22 mouse cellular contexts compared by ENCODE assay signal in the genomic region with DNA sequence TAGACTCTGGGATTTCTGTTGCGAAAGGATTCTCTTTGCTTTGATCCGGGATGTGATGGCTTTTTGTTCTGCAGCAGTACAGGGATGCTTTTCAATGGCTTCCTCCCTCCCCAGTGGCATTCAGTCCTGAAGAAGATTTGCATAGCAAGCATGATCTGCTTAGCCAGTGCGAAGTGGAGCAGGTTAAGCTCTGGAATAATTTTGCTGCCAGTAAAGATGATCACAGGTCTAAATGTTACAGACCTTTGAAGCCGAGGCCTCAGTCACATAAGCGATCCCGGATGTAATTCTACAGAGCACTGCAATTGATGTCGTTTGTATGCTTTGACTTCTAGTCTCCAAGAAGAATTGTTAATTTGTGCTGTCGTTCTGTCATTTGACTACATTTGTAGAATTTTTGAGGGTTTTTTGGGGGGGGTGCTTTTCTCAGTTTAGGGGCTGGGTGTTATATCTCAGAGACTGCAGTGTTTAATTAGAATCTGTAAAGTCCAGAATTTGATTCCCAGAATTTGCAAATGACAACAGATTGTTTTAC. TPM values are rescaled to one million over a fixed set of nuclear protein-coding genes. Genes with fewer than 3 reads are reported as not detected.
DNase-seq lines count a peak whose midpoint lies in the region; ATAC-seq lines count a peak whose summit lies in the region.
"Had no signal": no experiment of that assay in that cellular context is flagged by ENCODE, and none has a peak within 500 bp of the region (broad histone marks: within the 10 kb centered on the region; RNA-seq: fewer than 3 reads in every experiment).

No protein-coding gene starts in this region.

- no peak overlapping the region for H3K27ac ChIP-seq in hindbrain, embryonic 11.5 days (ENCODE audit: low read depth, low read length)
- peak overlapping the region; percentile 44 for H3K27ac ChIP-seq in midbrain, embryonic 11.5 days (ENCODE audit: low read depth, low read length)
- H3K27ac ChIP-seq in neural tube, embryonic 15.5 days (replicated peaks) = 0 out of 2 replicates have a peak overlapping the region, but pooled peaks have one; percentile 7
- H3K27ac ChIP-seq: embryonic facial prominence, embryonic 13.5 days; heart, embryonic 13.5 days had no signal

- H3K4me3 ChIP-seq in hindbrain, embryonic 11.5 days (ENCODE audit: low read depth, low read length) = no peak overlapping the region
- no peak overlapping the region for H3K4me3 ChIP-seq in midbrain, embryonic 11.5 days (ENCODE audit: low read depth, low read length)
- no peak overlapping the region for H3K4me3 ChIP-seq in neural tube, embryonic 15.5 days (replicated peaks)
- H3K4me3 ChIP-seq: embryonic facial prominence, embryonic 13.5 days; gastrocnemius, adult 2 months; heart, embryonic 13.5 days had no signal

- DNase-seq in embryo, embryonic 11 days = peak; percentile 8
- no peak for DNase-seq in embryo, embryonic 9.5 days (ENCODE audit: extremely low spot score)
- peak; percentile 12 for DNase-seq in hindbrain, embryonic 11.5 days (ENCODE audit: low spot score)
- DNase-seq in midbrain, embryonic 11.5 days (ENCODE audit: low spot score, missing footprints) = peak; percentile 91
- no peak for DNase-seq in left cerebral cortex, postnatal 14 days (ENCODE audit: low spot score in 2 of 2)
- DNase-seq in frontal cortex, adult 2 months (ENCODE audit: extremely low spot score in 1 of 2, low spot score in 1 of 2) = no peak
- DNase-seq in left cerebral cortex, postnatal 25 days (ENCODE audit: low spot score in 2 of 2) = no peak
- DNase-seq: cerebellum, adult 11-12 months; cerebellum, postnatal 36 days; gastrocnemius, adult 2 months; heart, adult 11 months; heart, postnatal 4 days; kidney, adult 11 months; kidney, postnatal 36 days; liver; lung, adult 18-20 months; right cerebral cortex, postnatal 14 days; thymus, postnatal 14 days had no signal

- no peaks in the 10 kb centered on the region for H3K9me3 ChIP-seq in hindbrain, embryonic 11.5 days (ENCODE audit: control insufficient read depth, low read length)
- no peaks in the 10 kb centered on the region for H3K9me3 ChIP-seq in midbrain, embryonic 11.5 days (ENCODE audit: control insufficient read depth, low read length)
- H3K9me3 ChIP-seq in neural tube, embryonic 15.5 days (replicated peaks) = no peaks in the 10 kb centered on the region
- H3K9me3 ChIP-seq: embryonic facial prominence, embryonic 13.5 days had no signal

- no peak overlapping the region for H3K4me2 ChIP-seq in hindbrain, embryonic 11.5 days (replicated peaks; ENCODE audit: low read depth, low read length)
- H3K4me2 ChIP-seq in midbrain, embryonic 11.5 days = peak overlapping the region; percentile 3; the same call in 1 of the 2 replicates
- H3K4me2 ChIP-seq in neural tube, embryonic 15.5 days = no peak overlapping the region
- H3K4me2 ChIP-seq: embryonic facial prominence, embryonic 13.5 days; heart, embryonic 13.5 days had no signal

- H3K27me3 ChIP-seq in hindbrain, embryonic 11.5 days (ENCODE audit: control insufficient read depth, insufficient read depth, low read length) = no peaks in the 10 kb centered on the region
- H3K27me3 ChIP-seq in midbrain, embryonic 11.5 days (ENCODE audit: control insufficient read depth, insufficient read depth, low read length) = no peaks in the 10 kb centered on the region
- H3K27me3 ChIP-seq in neural tube, embryonic 15.5 days (replicated peaks) = no peaks in the 10 kb centered on the region
- H3K27me3 ChIP-seq: embryonic facial prominence, embryonic 13.5 days; heart, embryonic 13.5 days had no signal

- H3K9ac ChIP-seq in hindbrain, embryonic 11.5 days (ENCODE audit: low read depth, low read length) = no peak overlapping the region
- no peak overlapping the region for H3K9ac ChIP-seq in midbrain, embryonic 11.5 days (ENCODE audit: low read length)
- H3K9ac ChIP-seq in neural tube, embryonic 15.5 days (replicated peaks) = no peak overlapping the region
- H3K9ac ChIP-seq: embryonic facial prominence, embryonic 13.5 days; heart, embryonic 13.5 days had no signal

- 65% methylated on average over 8 of the region's 8 CpGs for WGBS in hindbrain, embryonic 11.5 days
- WGBS in midbrain, embryonic 11.5 days = 30% methylated on average over 8 of the region's 8 CpGs
- 53% methylated on average over 8 of the region's 8 CpGs for WGBS in neural tube, embryonic 15.5 days

- intact Hi-C loops in left cerebral cortex, postnatal 14 days (cut with DNase I) = no loop called here
- intact Hi-C loops in left cerebral cortex, postnatal 25 days (cut with DNase I) = no loop called here

- H3K4me1 ChIP-seq in hindbrain, embryonic 11.5 days (replicated peaks; ENCODE audit: control insufficient read depth, insufficient read depth, low read length) = no peaks in the 10 kb centered on the region
- H3K4me1 ChIP-seq in midbrain, embryonic 11.5 days (ENCODE audit: control insufficient read depth, insufficient read depth, low read length) = peaks cover 16% of the 10 kb centered on the region
- peaks cover 10% of the 10 kb centered on the region; the same call in 1 of the 2 replicates for H3K4me1 ChIP-seq in neural tube, embryonic 15.5 days

- H3K36me3 ChIP-seq in hindbrain, embryonic 11.5 days (ENCODE audit: control insufficient read depth, insufficient read depth, low read length) = no peaks in the 10 kb centered on the region
- H3K36me3 ChIP-seq in midbrain, embryonic 11.5 days (ENCODE audit: control insufficient read depth, insufficient read depth, low read length) = no peaks in the 10 kb centered on the region
- H3K36me3 ChIP-seq in neural tube, embryonic 15.5 days = no peaks in the 10 kb centered on the region
- H3K36me3 ChIP-seq: embryonic facial prominence, embryonic 13.5 days; heart, embryonic 13.5 days had no signal

- no peak for ATAC-seq in hindbrain, embryonic 11.5 days (ENCODE audit: low FRiP score)
- peak; percentile 78 for ATAC-seq in midbrain, embryonic 11.5 days (ENCODE audit: low FRiP score)
- ATAC-seq in neural tube, embryonic 15.5 days (ENCODE audit: low FRiP score) = no peak

RNA-seq across cellular contexts. Expression of a gene that starts 33.8 kb away (rescaled TPM):
- polyA plus RNA-seq in hindbrain, embryonic 11.5 days (2014; fragmentation: Nextera tagmentation; extraction: Ambion mirVana) = 407 and 453 TPM in 2 replicates
- polyA plus RNA-seq in midbrain, embryonic 11.5 days (2014; fragmentation: Nextera tagmentation; extraction: Ambion mirVana) = 410 and 445 TPM in 2 replicates
- polyA plus RNA-seq in neural tube, embryonic 15.5 days (2015; fragmentation: Nextera tagmentation; extraction: Ambion mirVana) = 145 and 159 TPM in 2 replicates
- total RNA-seq in left cerebral cortex, postnatal 14 days (2021) = 100 to 1,000 TPM; 236 to 278 TPM
- 119 and 126 TPM in 2 replicates for polyA plus RNA-seq in frontal cortex, adult 2 months (2012; rRNA removed)
- total RNA-seq in left cerebral cortex, postnatal 25 days (2021) = 100 to 1,000 TPM; 182 to 189 TPM
- total RNA-seq: MEL had no signal

Comparison
In these comparisons a context has a peak if more than half of its experiments do, and no peak if none do; other contexts are left out.
1. DNase-seq: peak in embryo, embryonic 11 days (single experiment), hindbrain, embryonic 11.5 days (single experiment) and midbrain, embryonic 11.5 days (single experiment); none in embryo, embryonic 9.5 days (single experiment), left cerebral cortex, postnatal 14 days (0 of 2), frontal cortex, adult 2 months (0 of 2) and left cerebral cortex, postnatal 25 days (0 of 2).